Mouse (Mus musculus): ENCODE data around the gene Lypla2. TPM values are rescaled to one million over a fixed set of nuclear protein-coding genes. Genes with fewer than 3 reads are reported as not detected.
A peak's percentile ranks its signal among the peaks of the same experiment; 100 is the strongest.

Gene Lypla2
- total and polyA plus RNA-seq, 3 experiments: 54.9 to 91.8 (median 57.2) TPM

- peaks cover 43 to 71% of the 10 kb centered on the region in 2 experiments for H3K36me3 ChIP-seq (replicated peaks in 1 of 2; ENCODE audit: control insufficient read depth in 1 of 2, insufficient read depth in 1 of 2, low read length in 1 of 2)
- H3K27me3 ChIP-seq (replicated peaks): no peaks in the 10 kb centered on the region
- H3K27ac ChIP-seq (ENCODE audit: insufficient read depth, low read depth): no peak overlapping the region
- dilution Hi-C loops (cut with MboI; ENCODE audit: extremely low pct_ligation_motif_present, extremely low pct_unique_long_range_greater_than_20kb, low sequenced_read_pairs): no loop called here
- H3K4me3 ChIP-seq (replicated peaks in 1 of 3; ENCODE audit: low read depth in 2 of 3, low read length in 2 of 3, poor library complexity in 1 of 3): peak overlapping the region; percentile 80 to 95 (median 85)
- 0 out of 2 replicates have a peak, but pooled peaks cover 4% of the 10 kb centered on the region for H3K79me2 ChIP-seq (replicated peaks; ENCODE audit: control insufficient read depth, extremely low read depth, insufficient read depth, poor library complexity, severe bottlenecking)
- H3K9me3 ChIP-seq (replicated peaks; ENCODE audit: low read length): no peaks in the 10 kb centered on the region
- no peak for TF ChIP-seq E2F4 (IDR thresholded peaks at IDR 0.05; ENCODE audit: insufficient replicate concordance, low read depth, low read length)
- TF ChIP-seq TBP (conservative IDR thresholded peaks at IDR 0.05; ENCODE audit: low read depth, low read length): no peak
- TF ChIP-seq EP300 (IDR thresholded peaks at IDR 0.05; ENCODE audit: low read length): 0 out of 2 replicates have a peak, but pooled peaks have one; percentile 18
- TF ChIP-seq JUN (IDR thresholded peaks at IDR 0.05; ENCODE audit: insufficient read depth, low read depth, low read length): no peak
- no peak for TF ChIP-seq KAT2A (IDR thresholded peaks at IDR 0.05; ENCODE audit: insufficient replicate concordance, low read length)
- no peak for TF ChIP-seq JUND (conservative IDR thresholded peaks at IDR 0.05; ENCODE audit: low read depth, low read length)
- TF ChIP-seq IRF4 (IDR thresholded peaks at IDR 0.05; ENCODE audit: low read depth, low read length): peak; percentile 13; the same call in 1 of the 2 replicates
- 0 out of 2 replicates have a peak, but pooled peaks have one; percentile 54 for TF ChIP-seq ZMIZ1 (IDR thresholded peaks at IDR 0.05; ENCODE audit: low read depth, low read length)
- no peak for TF ChIP-seq UBTF (IDR thresholded peaks at IDR 0.05; ENCODE audit: low read depth, low read length)
- 0 out of 2 replicates have a peak, but pooled peaks have one; percentile 51 for TF ChIP-seq NELFE (IDR thresholded peaks at IDR 0.05; ENCODE audit: low read depth, low read length)
- 0 out of 2 replicates have a peak, but pooled peaks have one; percentile 15 for TF ChIP-seq MAX (IDR thresholded peaks at IDR 0.05; ENCODE audit: low read length)
- 0 out of 2 replicates have a peak, but pooled peaks have one; percentile 5 for TF ChIP-seq CHD2 (IDR thresholded peaks at IDR 0.05; ENCODE audit: low read length)
- TF ChIP-seq POLR2AphosphoS2 (IDR thresholded peaks at IDR 0.05; ENCODE audit: low read depth, low read length): no peak
- TF ChIP-seq POLR2A (IDR thresholded peaks at IDR 0.05; ENCODE audit: low read depth, low read length): peak; percentile 41; the same call in 1 of the 2 replicates
- peak; percentile 82 for TF ChIP-seq SIN3A (IDR thresholded peaks at IDR 0.05; ENCODE audit: low read length)
- TF ChIP-seq MEF2A (IDR thresholded peaks at IDR 0.05; ENCODE audit: borderline replicate concordance, low read depth, low read length): 0 out of 2 replicates have a peak, but pooled peaks have one; percentile 3
- TF ChIP-seq HCFC1 (IDR thresholded peaks at IDR 0.05; ENCODE audit: low read depth, low read length): 0 out of 2 replicates have a peak, but pooled peaks have one; percentile 14
- TF ChIP-seq RCOR1 (conservative IDR thresholded peaks at IDR 0.05; ENCODE audit: low read depth, low read length): no peak
- TF ChIP-seq MAFK (IDR thresholded peaks at IDR 0.05; ENCODE audit: insufficient replicate concordance, low read length): no peak
- peak; percentile 56; the same call in 1 of the 2 replicates for TF ChIP-seq MXI1 (IDR thresholded peaks at IDR 0.05; ENCODE audit: low read depth, low read length)
- no peak for TF ChIP-seq ZC3H11A (IDR thresholded peaks at IDR 0.05; ENCODE audit: low read depth, low read length)
- no peak for TF ChIP-seq PAX5 (IDR thresholded peaks at IDR 0.05; ENCODE audit: low read length)
- TF ChIP-seq MAZ (IDR thresholded peaks at IDR 0.05; ENCODE audit: low read depth, low read length): no peak
- TF ChIP-seq ETS1 (conservative IDR thresholded peaks at IDR 0.05; ENCODE audit: low read depth, low read length): no peak
- no peak for TF ChIP-seq ZNF384 (IDR thresholded peaks at IDR 0.05; ENCODE audit: low read depth, low read length)
- TF ChIP-seq MYC (IDR thresholded peaks at IDR 0.05; ENCODE audit: low read depth, low read length): no peak
- peak overlapping the region; percentile 96 for H3K4me2 ChIP-seq (ENCODE audit: insufficient read depth, low read depth, poor library complexity, severe bottlenecking)
- in situ Hi-C loops (cut with MboI; ENCODE audit: low pct_ligation_motif_present, low pct_unique_long_range_greater_than_20kb, low sequenced_read_pairs): no loop called here
- peaks cover 0 to 31% of the 10 kb centered on the region in 2 experiments; a peak in 2 of 4 replicates for H3K4me1 ChIP-seq (ENCODE audit: control insufficient read depth in 1 of 2, insufficient read depth in 2 of 2)
- H3K9ac ChIP-seq (ENCODE audit: insufficient read depth, low read depth): peak overlapping the region; percentile 46
- DNase-seq (ENCODE audit: extremely low read depth): peak; percentile 54
These were observed 50.9 kb downstream of the Lypla2 start for GRCm38 (mm10) chr4:135921257-135922120.
